Mouse (Mus musculus) forebrain, embryonic 10.5 days (tissue): Measurements from ENCODE around the gene Wfdc21. TPM values are rescaled to one million over a fixed set of nuclear protein-coding genes. Genes with fewer than 3 reads are reported as not detected.

Experiments used
- DNase-seq: peaks from one replicate; pipeline ENCODE4 v3.0.0-alpha.2; 2017; ENCODE audit warnings: low spot score; ENCODE audit errors: extremely low spot score
- H3K27ac ChIP-seq: fragments of 300-500 bp; sonication (generic); 2 replicates; pipeline ENCODE4 v1.5.1; 2016; ENCODE audit warnings: mild to moderate bottlenecking
- H3K27me3 ChIP-seq: fragments of 300-500 bp; sonication (generic); 2 replicates; pipeline ENCODE4 v1.6.1; 2016; ENCODE audit warnings: mild to moderate bottlenecking; ENCODE audit not compliant: poor library complexity, severe bottlenecking
- H3K36me3 ChIP-seq: fragments of 300-500 bp; sonication (generic); replicated peaks from 2 replicates; pipeline ENCODE4 v1.6.1; 2016; ENCODE audit warnings: mild to moderate bottlenecking, moderate library complexity
- H3K4me1 ChIP-seq: fragments of 300-500 bp; sonication (generic); 2 replicates; pipeline ENCODE4 v1.6.1; 2016
- H3K4me3 ChIP-seq: fragments of 300-500 bp; sonication (generic); 2 replicates; pipeline ENCODE4 v1.5.1; 2016; ENCODE audit warnings: mild to moderate bottlenecking, moderate library complexity
- H3K9me3 ChIP-seq: fragments of 300-500 bp; sonication (generic); 2 replicates; pipeline ENCODE4 v1.6.1; 2016; ENCODE audit warnings: mild to moderate bottlenecking, moderate library complexity
- WGBS: fragments of 180-500 bp; shearing (Covaris S2); methylation state at CpG from one replicate; pipeline ENCODE4 v1.1.7; 2016; 5-methylcytosine and 5-hydroxymethylcytosine counted together
- polyA plus RNA-seq: library from polyadenylated mRNA; unstranded; fragments of >200 nt; fragmentation: Nextera tagmentation; extraction: Ambion mirVana; gene quantifications from 2 replicates; pipeline ENCODE4 v1.2.1, GENCODE M21; 2016

Gene Wfdc21
- not detected in 2 replicates for polyA plus RNA-seq

- no peak for DNase-seq
- WGBS: 83% methylated on average over 5 of the region's 5 CpGs
- H3K4me1 ChIP-seq: no peaks in the 10 kb centered on the region
- H3K27ac ChIP-seq: no peak within 1 kb of the TSS
- no peaks in the 10 kb centered on the region for H3K9me3 ChIP-seq
- no peaks in the 10 kb centered on the region for H3K36me3 ChIP-seq
- peaks cover 36% of the 10 kb centered on the region; the same call in 1 of the 2 replicates for H3K27me3 ChIP-seq
- no peak within 1 kb of the TSS for H3K4me3 ChIP-seq
Observed at GRCm38 (mm10) chr11:83746681-83747080, at the start of gene Wfdc21. Wfdc21 (plus strand) TSS chr11:83746940.

DNA sequence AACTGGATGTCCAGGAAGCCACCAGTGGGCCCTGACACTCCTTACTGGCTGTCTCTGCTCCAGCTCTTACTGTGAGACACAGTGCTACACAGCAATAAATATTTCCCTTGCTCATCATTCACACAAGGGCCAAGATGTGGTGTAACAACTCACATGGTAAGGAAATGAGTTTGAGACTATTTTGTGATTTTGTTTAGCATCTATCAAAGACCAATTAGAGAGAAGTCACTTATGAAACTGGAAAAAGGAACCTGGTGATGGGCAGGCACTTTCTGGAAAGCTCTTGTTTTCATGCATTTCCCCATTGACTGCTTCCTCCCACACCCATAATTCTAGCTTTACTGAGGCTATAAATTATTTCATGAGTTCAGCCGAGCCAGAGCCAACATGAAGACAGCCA is 43.0 kb upstream of the Wfdc21 start, which contains the start of gene Wfdc17:
Gene Wfdc17, plus strand, starts transcription at position 287 of the 400 bp plus-strand sequence.
- no peak within 1 kb of the TSS for H3K27ac ChIP-seq
- H3K36me3 ChIP-seq: no peaks in the 10 kb centered on the region
- no peaks in the 10 kb centered on the region for H3K9me3 ChIP-seq
- DNase-seq: no peak
- H3K4me3 ChIP-seq: no peak within 1 kb of the TSS
- no peaks in the 10 kb centered on the region for H3K4me1 ChIP-seq
- 74% methylated on average over 1 of the region's 1 CpGs for WGBS
- H3K27me3 ChIP-seq: no peaks in the 10 kb centered on the region

- no peak for DNase-seq
- no peaks in the 10 kb centered on the region for H3K36me3 ChIP-seq
- no peaks in the 10 kb centered on the region for H3K27me3 ChIP-seq
- H3K9me3 ChIP-seq: no peaks in the 10 kb centered on the region
- no peaks in the 10 kb centered on the region for H3K4me1 ChIP-seq
- H3K4me3 ChIP-seq: no peak within 1 kb of the TSS
- no peak within 1 kb of the TSS for H3K27ac ChIP-seq
- 80% methylated on average over 4 of the region's 4 CpGs for WGBS
Observed at GRCm38 (mm10) chr11:83708715-83709114, 38.0 kb upstream of the Wfdc21 start, which contains the start of gene Wfdc18. Wfdc18 (plus strand) TSS chr11:83709015.

- no peak for DNase-seq
- H3K4me3 ChIP-seq: no peak overlapping the region
- no peaks in the 10 kb centered on the region for H3K36me3 ChIP-seq
- no peak overlapping the region for H3K27ac ChIP-seq
- no peaks in the 10 kb centered on the region for H3K27me3 ChIP-seq
- H3K4me1 ChIP-seq: no peaks in the 10 kb centered on the region
- WGBS: 91% methylated on average over 5 of the region's 5 CpGs
- no peaks in the 10 kb centered on the region for H3K9me3 ChIP-seq
Observed at GRCm38 (mm10) chr11:83709683-83710082, 37.1 kb upstream of the Wfdc21 start.

DNA sequence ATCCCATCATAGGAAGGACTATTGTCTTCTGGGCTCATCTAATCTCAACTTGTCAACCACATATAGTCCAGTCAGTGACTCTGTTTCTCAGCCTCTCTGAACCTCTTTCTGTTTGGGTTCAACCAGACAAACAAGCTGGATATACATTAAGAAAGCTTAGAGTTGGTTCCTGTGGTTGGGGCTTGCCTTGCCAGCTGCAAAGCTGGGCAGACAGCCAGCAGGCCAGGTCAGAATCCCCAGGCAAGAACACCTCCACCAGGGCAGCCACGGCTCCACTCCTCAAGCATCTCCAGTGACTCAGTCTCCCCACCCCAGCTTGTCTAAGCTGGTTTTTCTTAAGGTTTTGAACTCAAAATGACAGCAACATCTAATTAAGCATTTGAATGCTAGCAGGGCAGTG is 34.1 kb upstream of the Wfdc21 start:
- DNase-seq: no peak
- Histone ChIP-seq H3K36me3 (no peaks in the 10 kb centered on the region), H3K27ac (no peak overlapping the region), H3K27me3 (no peaks in the 10 kb centered on the region), H3K9me3 (no peaks in the 10 kb centered on the region), H3K4me3 (no peak overlapping the region), H3K4me1 (no peaks in the 10 kb centered on the region)
- 89% methylated on average over 1 of the region's 1 CpGs for WGBS

GRCm38 (mm10) chr11:83713925-83714324 is 32.8 kb upstream of the Wfdc21 start:
- Histone ChIP-seq H3K27me3 (no peaks in the 10 kb centered on the region), H3K27ac (no peak overlapping the region), H3K36me3 (no peaks in the 10 kb centered on the region), H3K4me3 (no peak overlapping the region), H3K9me3 (no peaks in the 10 kb centered on the region), H3K4me1 (no peaks in the 10 kb centered on the region)
- WGBS: 93% methylated on average over 2 of the region's 2 CpGs
- DNase-seq: no peak

- no peaks in the 10 kb centered on the region for H3K9me3 ChIP-seq
- no peak overlapping the region for H3K4me3 ChIP-seq
- H3K36me3 ChIP-seq: no peaks in the 10 kb centered on the region
- WGBS: 90% methylated on average over 6 of the region's 6 CpGs
- no peaks in the 10 kb centered on the region for H3K4me1 ChIP-seq
- H3K27me3 ChIP-seq: no peaks in the 10 kb centered on the region
- H3K27ac ChIP-seq: no peak overlapping the region
- no peak for DNase-seq
Observed at GRCm38 (mm10) chr11:83717042-83717665, 29.6 kb upstream of the Wfdc21 start.

GRCm38 (mm10) chr11:83720766-83721165 is 26.0 kb upstream of the Wfdc21 start:
- no peaks in the 10 kb centered on the region for H3K4me1 ChIP-seq
- H3K4me3 ChIP-seq: no peak overlapping the region
- H3K27me3 ChIP-seq: no peaks in the 10 kb centered on the region
- DNase-seq: no peak
- H3K27ac ChIP-seq: no peak overlapping the region
- H3K36me3 ChIP-seq: no peaks in the 10 kb centered on the region
- H3K9me3 ChIP-seq: no peaks in the 10 kb centered on the region

DNA sequence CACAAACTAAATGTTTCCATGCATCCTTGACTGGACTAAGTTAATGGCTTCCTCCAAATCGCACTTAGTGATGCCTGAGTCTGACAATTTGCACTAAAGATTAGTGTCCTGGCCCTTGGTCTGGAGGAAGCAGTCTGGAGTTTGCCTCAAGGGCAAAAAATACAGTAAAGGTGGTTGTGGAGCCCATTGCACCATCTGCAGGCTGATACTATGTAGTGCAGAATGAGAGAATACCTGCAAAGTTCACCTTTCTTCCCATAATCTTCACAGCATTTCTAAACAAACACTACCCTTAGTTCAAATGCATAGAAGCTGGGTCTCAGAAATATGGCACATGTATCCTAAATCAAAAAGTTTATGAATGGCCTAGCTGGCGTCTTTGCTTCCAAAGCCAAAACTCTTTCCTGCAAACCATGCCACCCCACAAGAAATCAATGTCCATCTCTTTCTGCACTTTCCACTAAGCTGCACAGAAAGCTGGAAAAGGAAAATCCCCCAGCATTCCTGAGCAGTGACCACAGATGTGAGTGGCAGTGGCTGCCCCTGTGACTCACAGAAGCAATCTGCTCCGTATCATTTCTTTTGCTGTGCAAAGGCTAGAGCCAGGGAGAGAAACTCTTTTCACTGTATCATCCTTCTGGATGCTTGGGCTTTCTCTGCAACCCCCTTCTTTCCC is 17.8 kb upstream of the Wfdc21 start:
- H3K4me3 ChIP-seq: no peak overlapping the region
- no peaks in the 10 kb centered on the region for H3K4me1 ChIP-seq
- H3K9me3 ChIP-seq: no peaks in the 10 kb centered on the region; the same call in 1 of the 2 replicates
- H3K27me3 ChIP-seq: no peaks in the 10 kb centered on the region; the same call in 1 of the 2 replicates
- no peaks in the 10 kb centered on the region for H3K36me3 ChIP-seq
- no peak for DNase-seq
- no peak overlapping the region for H3K27ac ChIP-seq
- WGBS: 67% methylated on average over 3 of the region's 3 CpGs

DNA sequence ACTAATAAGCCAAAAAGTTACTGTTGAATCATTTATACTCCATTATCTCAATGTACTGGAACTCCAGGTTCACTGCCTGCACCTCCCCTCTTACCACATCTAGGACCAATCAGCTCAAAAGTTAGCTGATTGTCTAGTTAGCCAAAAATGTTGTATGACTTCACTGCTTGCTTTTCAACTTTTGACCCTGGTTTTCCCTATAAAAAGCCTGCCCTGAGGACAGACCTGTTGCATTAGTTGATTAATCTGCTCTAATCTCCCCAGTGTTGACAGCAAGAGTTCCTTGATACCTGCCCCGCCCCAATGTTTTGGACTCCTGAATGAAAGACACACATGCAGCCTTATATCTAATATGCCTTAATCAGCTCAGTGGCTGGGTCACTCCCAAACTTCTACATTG is 15.6 kb upstream of the Wfdc21 start:
- Histone ChIP-seq H3K27me3 (no peaks in the 10 kb centered on the region; the same call in 1 of the 2 replicates), H3K4me3 (no peak overlapping the region), H3K36me3 (no peaks in the 10 kb centered on the region), H3K27ac (no peak overlapping the region), H3K9me3 (no peaks in the 10 kb centered on the region; the same call in 1 of the 2 replicates), H3K4me1 (peaks cover 3% of the 10 kb centered on the region; the same call in 1 of the 2 replicates)
- WGBS: 81% methylated on average over 1 of the region's 1 CpGs
- no peak for DNase-seq

- no peaks in the 10 kb centered on the region; the same call in 1 of the 2 replicates for H3K9me3 ChIP-seq
Observed at GRCm38 (mm10) chr11:83733071-83733640, 13.6 kb upstream of the Wfdc21 start.

GRCm38 (mm10) chr11:83734215-83734614 is 12.5 kb upstream of the Wfdc21 start:
- 89% methylated on average over 1 of the region's 1 CpGs for WGBS
- Histone ChIP-seq H3K27ac (no peak overlapping the region), H3K9me3 (no peaks in the 10 kb centered on the region; the same call in 1 of the 2 replicates), H3K36me3 (no peaks in the 10 kb centered on the region), H3K4me1 (peaks cover 3% of the 10 kb centered on the region; the same call in 1 of the 2 replicates), H3K27me3 (no peaks in the 10 kb centered on the region; the same call in 1 of the 2 replicates), H3K4me3 (no peak overlapping the region)
- no peak for DNase-seq

More at GRCm38 (mm10) chr11:83733071-83733640, 13.6 kb upstream of the Wfdc21 start:
- DNase-seq: no peak
- Histone ChIP-seq H3K36me3 (no peaks in the 10 kb centered on the region), H3K27ac (no peak overlapping the region), H3K4me1 (peaks cover 3% of the 10 kb centered on the region; the same call in 1 of the 2 replicates), H3K4me3 (no peak overlapping the region), H3K27me3 (no peaks in the 10 kb centered on the region; the same call in 1 of the 2 replicates)
- WGBS: 83% methylated on average over 5 of the region's 5 CpGs

DNA sequence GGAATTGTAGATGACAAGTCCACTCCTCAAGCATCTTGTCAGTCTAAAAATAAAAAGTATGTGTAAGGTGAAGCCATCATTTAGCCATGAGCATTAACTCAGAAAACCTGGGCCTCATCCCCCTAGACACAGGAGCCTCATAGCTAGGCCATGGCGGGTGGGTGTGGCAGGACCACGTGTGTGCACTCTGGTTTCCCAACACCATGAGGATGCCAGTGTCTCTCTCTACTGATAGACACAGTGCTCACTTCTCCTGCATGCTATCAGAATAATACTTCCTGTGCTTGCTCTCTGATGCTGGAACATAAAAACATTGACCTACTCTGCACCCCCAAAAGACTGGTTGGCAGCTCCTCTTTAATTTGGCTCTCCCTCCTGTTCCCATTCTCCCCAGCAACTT is 10.9 kb upstream of the Wfdc21 start:
- Histone ChIP-seq H3K27ac (no peak overlapping the region), H3K27me3 (no peaks in the 10 kb centered on the region; the same call in 1 of the 2 replicates), H3K4me3 (no peak overlapping the region), H3K36me3 (no peaks in the 10 kb centered on the region), H3K9me3 (no peaks in the 10 kb centered on the region; the same call in 1 of the 2 replicates), H3K4me1 (peaks cover 3% of the 10 kb centered on the region; the same call in 1 of the 2 replicates)
- 69% methylated on average over 2 of the region's 2 CpGs for WGBS
- DNase-seq: no peak
